Mouse (Mus musculus): ENCODE results near the gene Snx32.

DNA sequence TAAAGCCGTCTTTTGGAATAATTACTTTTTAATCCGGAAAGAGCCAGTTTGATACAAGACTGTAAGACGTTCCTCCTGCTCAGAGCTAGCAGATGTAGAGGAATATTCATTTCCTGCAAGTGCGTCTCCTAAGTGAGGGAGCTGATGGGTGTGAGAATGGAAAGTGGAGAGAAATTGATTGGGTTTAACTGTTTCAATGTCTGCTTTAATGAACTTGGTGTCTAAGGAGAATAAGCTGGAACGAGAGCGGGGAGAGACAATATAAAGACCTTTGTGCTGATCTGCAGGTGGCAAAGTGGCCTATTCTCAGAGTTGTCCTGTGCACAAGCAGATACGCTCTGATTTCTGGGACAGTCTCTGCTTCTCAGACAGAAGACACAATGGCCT, 19.8 kb upstream of the Snx32 start:
- TF ChIP-seq CTCF (IDR thresholded peaks at IDR 0.05; ENCODE audit: low read depth) (no peak), EP300 (IDR thresholded peaks at IDR 0.05; ENCODE audit: low read depth) (no peak)
